In the genomic region with DNA sequence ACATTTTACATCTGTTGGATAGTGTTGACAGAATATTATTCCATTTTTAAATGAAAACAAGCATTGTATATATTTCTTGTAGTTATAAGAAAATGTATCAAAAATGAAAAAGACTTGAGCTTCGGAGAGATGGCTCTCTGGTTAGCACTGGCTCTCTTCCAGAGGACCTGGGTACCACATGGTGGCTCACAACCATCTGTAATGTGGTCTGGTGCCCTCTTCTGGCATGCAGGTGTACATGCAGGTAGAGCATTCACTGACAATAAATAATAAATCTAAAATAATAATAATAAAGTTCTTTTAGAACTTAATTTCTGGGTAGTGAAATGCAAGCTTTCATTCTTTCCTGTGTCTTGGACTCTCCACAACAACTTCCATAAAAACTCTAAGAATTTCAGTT, we compare ENCODE assay signal across 12 mouse cellular contexts. TPM values are rescaled to one million over a fixed set of nuclear protein-coding genes. Genes with fewer than 3 reads are reported as not detected.
DNase-seq lines count a peak whose midpoint lies in the region; ATAC-seq and TF ChIP-seq lines count a peak whose summit lies in the region.
"Had no signal": no experiment of that assay in that cellular context is flagged by ENCODE, and none has a peak within 500 bp of the region (broad histone marks: within the 10 kb centered on the region; RNA-seq: fewer than 3 reads in every experiment).

No protein-coding gene starts in this region.

- H3K27ac ChIP-seq in hindbrain, embryonic 11.5 days (ENCODE audit: low read depth, low read length) = no peak overlapping the region
- H3K27ac ChIP-seq in hindbrain, embryonic 13.5 days = no peak overlapping the region
- no peak overlapping the region for H3K27ac ChIP-seq in spleen, adult 2 months (ENCODE audit: insufficient read depth, low read length)
- no peak overlapping the region for H3K27ac ChIP-seq in stomach, postnatal 0 days (replicated peaks)
- H3K27ac ChIP-seq: embryonic facial prominence, embryonic 15.5 days; macrophage had no signal

- peak; percentile 9; the same call in 1 of the 2 replicates for TF ChIP-seq CTCF in spleen, adult 2 months (IDR thresholded peaks at IDR 0.05; ENCODE audit: extremely low read depth, insufficient read depth, insufficient read length, insufficient replicate concordance)
- peak; percentile 72 for TF ChIP-seq CTCF in stomach, postnatal 0 days (IDR thresholded peaks at IDR 0.05; ENCODE audit: low read depth)

- TF ChIP-seq POLR2A in spleen, adult 2 months (IDR thresholded peaks at IDR 0.05; ENCODE audit: low read depth, low read length) = no peak

- no peak overlapping the region for H3K4me2 ChIP-seq in hindbrain, embryonic 11.5 days (replicated peaks; ENCODE audit: low read depth, low read length)
- H3K4me2 ChIP-seq in hindbrain, embryonic 13.5 days = no peak overlapping the region
- no peak overlapping the region for H3K4me2 ChIP-seq in stomach, postnatal 0 days (replicated peaks; ENCODE audit: low read depth)
- H3K4me2 ChIP-seq: embryonic facial prominence, embryonic 15.5 days had no signal

- no peak for TF ChIP-seq EP300 in stomach, postnatal 0 days (optimal IDR thresholded peaks at IDR 0.05)

- no peak overlapping the region for H3K4me3 ChIP-seq in hindbrain, embryonic 11.5 days (ENCODE audit: low read depth, low read length)
- H3K4me3 ChIP-seq in hindbrain, embryonic 13.5 days = no peak overlapping the region
- no peak overlapping the region for H3K4me3 ChIP-seq in spleen, adult 2 months (ENCODE audit: extremely low read depth, insufficient read depth, insufficient read length)
- H3K4me3 ChIP-seq in stomach, postnatal 0 days (ENCODE audit: low read depth, low read length) = no peak overlapping the region
- H3K4me3 ChIP-seq: embryonic facial prominence, embryonic 15.5 days had no signal

- no peak for ATAC-seq in hindbrain, embryonic 11.5 days (ENCODE audit: low FRiP score)
- no peak for ATAC-seq in hindbrain, embryonic 13.5 days (ENCODE audit: low FRiP score)
- ATAC-seq in stomach, postnatal 0 days (ENCODE audit: low FRiP score, low TSS enrichment) = no peak

- 70% methylated on average over 1 of the region's 1 CpGs for WGBS in hindbrain, embryonic 11.5 days
- 59% methylated on average over 1 of the region's 1 CpGs for WGBS in hindbrain, embryonic 13.5 days
- WGBS in spleen, adult 2 months = 30% methylated on average over 1 of the region's 1 CpGs
- WGBS in stomach, postnatal 0 days = 59% methylated on average over 1 of the region's 1 CpGs

- no peaks in the 10 kb centered on the region for H3K27me3 ChIP-seq in hindbrain, embryonic 11.5 days (ENCODE audit: control insufficient read depth, insufficient read depth, low read length)
- H3K27me3 ChIP-seq in hindbrain, embryonic 13.5 days = 0 out of 2 replicates have a peak, but pooled peaks cover 5% of the 10 kb centered on the region
- no peaks in the 10 kb centered on the region for H3K27me3 ChIP-seq in spleen, adult 2 months (ENCODE audit: control insufficient read depth, insufficient read depth, low read length)
- H3K27me3 ChIP-seq in stomach, postnatal 0 days (ENCODE audit: control insufficient read depth, insufficient read depth, low read length) = no peaks in the 10 kb centered on the region
- H3K27me3 ChIP-seq: embryonic facial prominence, embryonic 15.5 days had no signal

- H3K36me3 ChIP-seq in hindbrain, embryonic 11.5 days (ENCODE audit: control insufficient read depth, insufficient read depth, low read length) = no peaks in the 10 kb centered on the region
- H3K36me3 ChIP-seq in hindbrain, embryonic 13.5 days = peaks cover 12% of the 10 kb centered on the region
- peaks cover 3% of the 10 kb centered on the region for H3K36me3 ChIP-seq in spleen, adult 2 months (ENCODE audit: control insufficient read depth, insufficient read depth, low read length)
- 0 out of 2 replicates have a peak, but pooled peaks cover 2% of the 10 kb centered on the region for H3K36me3 ChIP-seq in stomach, postnatal 0 days (ENCODE audit: control insufficient read depth, insufficient read depth, low read length)

- DNase-seq in hindbrain, embryonic 11.5 days (ENCODE audit: low spot score) = peak; percentile 28
- no peak for DNase-seq in spleen, adult 2 months (ENCODE audit: low read depth in 1 of 2, low spot score in 2 of 2)
- no peak for DNase-seq in spleen, adult 18-20 months
- peak; percentile 80 for DNase-seq in brain, adult 2 months (ENCODE audit: low read depth, low spot score)
- no peak for DNase-seq in stomach, postnatal 0 days (ENCODE audit: low spot score)
- no peak for DNase-seq in left cerebral cortex, adult 18-20 months (ENCODE audit: low spot score in 2 of 2)
- no peak for DNase-seq in ovary, adult 18-20 months (ENCODE audit: low spot score)
- DNase-seq: heart, adult 18-20 months; thymus, adult 18-20 months had no signal

- no peaks in the 10 kb centered on the region; the same call in 1 of the 2 replicates for H3K4me1 ChIP-seq in hindbrain, embryonic 11.5 days (replicated peaks; ENCODE audit: control insufficient read depth, insufficient read depth, low read length)
- peaks cover 6% of the 10 kb centered on the region for H3K4me1 ChIP-seq in hindbrain, embryonic 13.5 days (replicated peaks)
- H3K4me1 ChIP-seq in spleen, adult 2 months (ENCODE audit: control insufficient read depth, insufficient read depth, insufficient read length) = no peaks in the 10 kb centered on the region; the same call in 1 of the 2 replicates
- H3K4me1 ChIP-seq in stomach, postnatal 0 days (replicated peaks; ENCODE audit: control insufficient read depth, insufficient read depth) = peaks cover 5% of the 10 kb centered on the region; the same call in 1 of the 2 replicates

- no peaks in the 10 kb centered on the region for H3K9me3 ChIP-seq in hindbrain, embryonic 11.5 days (ENCODE audit: control insufficient read depth, low read length)
- no peaks in the 10 kb centered on the region for H3K9me3 ChIP-seq in hindbrain, embryonic 13.5 days
- H3K9me3 ChIP-seq in stomach, postnatal 0 days (ENCODE audit: control insufficient read depth, low read length) = no peaks in the 10 kb centered on the region
- H3K9me3 ChIP-seq: embryonic facial prominence, embryonic 15.5 days had no signal

- H3K9ac ChIP-seq in hindbrain, embryonic 11.5 days (ENCODE audit: low read depth, low read length) = no peak overlapping the region
- no peak overlapping the region for H3K9ac ChIP-seq in hindbrain, embryonic 13.5 days
- no peak overlapping the region for H3K9ac ChIP-seq in stomach, postnatal 0 days (ENCODE audit: low read length)
- H3K9ac ChIP-seq: embryonic facial prominence, embryonic 15.5 days had no signal

RNA-seq across cellular contexts. Expression of a gene that starts 4.3 kb away (rescaled TPM):
- polyA plus RNA-seq in hindbrain, embryonic 11.5 days (2014; fragmentation: Nextera tagmentation; extraction: Ambion mirVana) = 4.0 and 4.4 TPM in 2 replicates
- polyA plus RNA-seq in hindbrain, embryonic 13.5 days (2015; fragmentation: Nextera tagmentation; extraction: Ambion mirVana) = 11.1 and 11.4 TPM in 2 replicates
- 3.4 and 5.0 TPM in 2 replicates for polyA plus RNA-seq in spleen, adult 2 months (2012; rRNA removed)
- polyA plus RNA-seq in stomach, postnatal 0 days (2015; fragmentation: Nextera tagmentation; extraction: Ambion mirVana) = 7.3 and 7.5 TPM in 2 replicates
- total RNA-seq in left cerebral cortex, adult 18-20 months (2021) = 10 to 100 TPM; 19.0 to 20.0 TPM

RNA-seq across cellular contexts. Expression of a gene that starts 13.2 kb away (rescaled TPM):
- polyA plus RNA-seq in hindbrain, embryonic 11.5 days (2014; fragmentation: Nextera tagmentation; extraction: Ambion mirVana) = 32.8 and 38.8 TPM in 2 replicates
- 28.4 and 28.5 TPM in 2 replicates for polyA plus RNA-seq in hindbrain, embryonic 13.5 days (2015; fragmentation: Nextera tagmentation; extraction: Ambion mirVana)
- polyA plus RNA-seq in spleen, adult 2 months (2012; rRNA removed) = 62.0 and 66.0 TPM in 2 replicates
- 47.5 and 53.3 TPM in 2 replicates for polyA plus RNA-seq in stomach, postnatal 0 days (2015; fragmentation: Nextera tagmentation; extraction: Ambion mirVana)
- total RNA-seq in left cerebral cortex, adult 18-20 months (2021) = 10 to 100 TPM; 15.9 to 19.6 TPM

RNA-seq across cellular contexts. Expression of a gene that starts 23.7 kb away (rescaled TPM):
- polyA plus RNA-seq in hindbrain, embryonic 11.5 days (2014; fragmentation: Nextera tagmentation; extraction: Ambion mirVana) = 21.6 and 28.0 TPM in 2 replicates
- polyA plus RNA-seq in hindbrain, embryonic 13.5 days (2015; fragmentation: Nextera tagmentation; extraction: Ambion mirVana) = 33.8 and 35.2 TPM in 2 replicates
- polyA plus RNA-seq in spleen, adult 2 months (2012; rRNA removed) = 0.44 and 0.48 TPM in 2 replicates
- polyA plus RNA-seq in stomach, postnatal 0 days (2015; fragmentation: Nextera tagmentation; extraction: Ambion mirVana) = 2.8 TPM in 2 replicates
- total RNA-seq in left cerebral cortex, adult 18-20 months (2021) = 10 to 100 TPM; 19.9 to 24.0 TPM

RNA-seq across cellular contexts. Expression of a gene that starts 23.8 kb away (rescaled TPM):
- polyA plus RNA-seq in hindbrain, embryonic 11.5 days (2014; fragmentation: Nextera tagmentation; extraction: Ambion mirVana) = 0.27 and 1.2 TPM in 2 replicates
- 0.47 and 0.84 TPM in 2 replicates for polyA plus RNA-seq in hindbrain, embryonic 13.5 days (2015; fragmentation: Nextera tagmentation; extraction: Ambion mirVana)
- 0.02 TPM in 1 of 2 replicates, not detected in the other for polyA plus RNA-seq in spleen, adult 2 months (2012; rRNA removed)
- polyA plus RNA-seq in stomach, postnatal 0 days (2015; fragmentation: Nextera tagmentation; extraction: Ambion mirVana) = 0.12 TPM in 2 replicates
- total RNA-seq in left cerebral cortex, adult 18-20 months (2021) = under 1 TPM; 0.37 to 0.54 TPM

RNA-seq across cellular contexts. Expression of a gene that starts 45.0 kb away (rescaled TPM):
- polyA plus RNA-seq in hindbrain, embryonic 11.5 days (2014; fragmentation: Nextera tagmentation; extraction: Ambion mirVana) = 65.7 and 71.9 TPM in 2 replicates
- polyA plus RNA-seq in hindbrain, embryonic 13.5 days (2015; fragmentation: Nextera tagmentation; extraction: Ambion mirVana) = 60.7 and 60.9 TPM in 2 replicates
- polyA plus RNA-seq in spleen, adult 2 months (2012; rRNA removed) = 33.6 and 35.5 TPM in 2 replicates
- polyA plus RNA-seq in stomach, postnatal 0 days (2015; fragmentation: Nextera tagmentation; extraction: Ambion mirVana) = 41.8 and 42.6 TPM in 2 replicates
- total RNA-seq in left cerebral cortex, adult 18-20 months (2021) = 10 to 100 TPM; 40.0 to 43.2 TPM

Comparison
In these comparisons a context has a peak if more than half of its experiments do, and no peak if none do; other contexts are left out.
1. DNase-seq: peak in hindbrain, embryonic 11.5 days (single experiment) and brain, adult 2 months (single experiment); none in spleen, adult 2 months (0 of 2), spleen, adult 18-20 months (0 of 2), stomach, postnatal 0 days (single experiment), left cerebral cortex, adult 18-20 months (0 of 2) and ovary, adult 18-20 months (single experiment).